Mouse (Mus musculus) lung, adult 2 months (tissue): Measurements from ENCODE around the gene Krtcap3. TPM values are rescaled to one million over a fixed set of nuclear protein-coding genes. Genes with fewer than 3 reads are reported as not detected.

Experiments used
- DNase-seq: peaks from one replicate; pipeline ENCODE4 v3.0.0; 2022
- H3K4me1 ChIP-seq: fragments of 200-500 bp; 2 replicates; pipeline ENCODE4 v1.6.1; 2011; ENCODE audit warnings: low read length; ENCODE audit not compliant: control insufficient read depth, insufficient read depth
- H3K4me3 ChIP-seq: fragments of 200-500 bp; replicated peaks from 2 replicates; pipeline ENCODE3; 2011; ENCODE audit warnings: low read depth, mild to moderate bottlenecking, control low read depth, low read length; ENCODE audit errors: extremely low read depth
- CTCF ChIP-seq: fragments of 200-500 bp; IDR thresholded peaks from 2 replicates; pipeline ENCODE4 v1.5.1; 2011; ENCODE audit warnings: mild to moderate bottlenecking, low read length, control low read depth; ENCODE audit not compliant: insufficient read depth
- POLR2A ChIP-seq: fragments of 200-500 bp; IDR thresholded peaks from 2 replicates; pipeline ENCODE4 v1.6.1; 2011; ENCODE audit warnings: low read depth, mild to moderate bottlenecking, control low read depth, low read length, borderline replicate concordance; ENCODE audit errors: extremely low read depth
- WGBS: fragments of 180-500 bp; shearing (Covaris S2); methylation state at CpG from one replicate; pipeline ENCODE4 v1.1.7; 2018; 5-methylcytosine and 5-hydroxymethylcytosine counted together
- polyA plus RNA-seq: library from polyadenylated mRNA; depleted of rRNA; stranded (reverse); fragments of >200 nt; gene quantifications from 2 replicates; pipeline ENCODE4 v1.2.3, GENCODE M21; 2012

The Krtcap3 gene
- polyA plus RNA-seq, 1 experiment: 71.3 TPM

DNA sequence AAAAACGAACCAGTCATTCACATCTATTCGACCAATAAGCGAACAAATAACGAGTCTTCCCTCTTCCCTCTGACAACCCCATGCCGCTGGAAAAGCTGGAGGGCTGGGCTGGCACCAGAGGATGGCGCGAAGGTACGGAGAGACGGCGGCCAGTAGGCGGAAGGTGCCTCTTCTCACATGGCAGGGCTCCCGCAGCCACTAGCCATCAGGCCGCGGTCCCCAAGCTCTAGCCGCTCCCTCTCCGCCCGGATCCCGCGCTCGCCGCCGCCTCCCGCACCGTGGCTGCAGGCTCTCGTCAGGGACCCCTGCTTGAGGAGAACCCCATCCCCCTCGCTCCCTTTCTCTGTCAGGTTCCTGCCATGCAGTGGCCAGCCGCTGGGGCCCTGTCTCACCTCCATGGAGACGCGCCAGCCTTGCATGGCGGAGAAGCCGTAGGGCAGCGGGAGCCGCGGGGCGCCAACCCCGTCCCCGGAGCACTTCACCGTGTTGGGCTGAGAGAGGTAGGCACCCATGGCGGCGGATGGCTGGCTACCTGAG lies 31.5 kb upstream of the Krtcap3 start:
- WGBS: under 1% methylated on average over 40 of the region's 40 CpGs
- no peak for DNase-seq
- Histone ChIP-seq H3K4me3 (peak overlapping the region; percentile 80), H3K4me1 (peaks cover 6% of the 10 kb centered on the region; the same call in 1 of the 2 replicates)
- TF ChIP-seq POLR2A: no peak
- TF ChIP-seq CTCF: no peak

DNA sequence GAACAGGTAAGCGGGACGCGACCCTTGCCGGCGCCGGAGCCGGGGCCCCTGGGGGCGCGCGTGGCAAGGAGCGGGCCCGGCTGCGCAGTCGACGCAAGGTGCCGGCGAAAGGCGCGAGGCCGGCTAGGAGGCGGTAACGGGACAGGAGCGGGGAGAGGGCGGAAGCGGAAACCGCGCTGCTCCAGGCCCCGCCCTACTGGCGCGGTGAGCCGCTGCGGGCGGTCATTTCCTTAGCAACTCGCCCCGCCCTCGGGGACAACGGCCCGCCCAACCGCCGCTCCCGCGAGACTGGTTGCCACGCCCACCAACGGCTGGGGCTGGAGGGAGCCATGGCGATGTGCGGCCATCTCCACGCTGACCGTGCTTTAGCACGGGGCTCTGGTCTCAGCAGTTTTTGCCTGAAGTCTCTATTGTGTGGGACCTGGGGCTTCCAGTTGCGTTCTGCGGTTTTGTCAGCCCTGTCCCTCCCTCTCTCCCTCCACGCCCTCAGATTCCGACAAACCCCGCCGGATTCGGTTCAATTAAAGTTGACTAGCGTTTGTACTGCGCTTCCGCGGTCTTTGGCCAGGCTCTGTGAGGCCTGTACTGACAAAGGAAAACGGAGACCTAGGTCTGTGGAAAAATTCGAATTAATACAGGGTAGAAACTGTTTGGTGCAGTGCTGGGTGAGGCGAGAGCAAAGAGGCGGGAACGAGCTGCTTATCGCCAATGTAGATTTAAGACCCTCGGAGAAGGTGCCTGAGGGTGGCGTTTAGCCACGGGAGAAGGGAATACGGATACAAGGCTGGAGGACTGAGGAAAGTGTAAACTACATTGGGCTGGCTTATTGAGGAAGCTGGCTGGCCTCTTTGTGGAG lies 30.8 kb upstream of the Krtcap3 start, which contains the start of gene Ppm1g:
Gene Ppm1g, minus strand, starts transcription at position 240 of the 856 bp plus-strand sequence.
- peak; percentile 100 for DNase-seq
- Histone ChIP-seq H3K4me3 (peak within 1 kb of the TSS; percentile 90), H3K4me1 (peaks cover 6% of the 10 kb centered on the region; the same call in 1 of the 2 replicates)
- TF ChIP-seq CTCF: no peak
- peak; percentile 96 for TF ChIP-seq POLR2A
- WGBS: under 1% methylated on average over 70 of the region's 70 CpGs

DNA sequence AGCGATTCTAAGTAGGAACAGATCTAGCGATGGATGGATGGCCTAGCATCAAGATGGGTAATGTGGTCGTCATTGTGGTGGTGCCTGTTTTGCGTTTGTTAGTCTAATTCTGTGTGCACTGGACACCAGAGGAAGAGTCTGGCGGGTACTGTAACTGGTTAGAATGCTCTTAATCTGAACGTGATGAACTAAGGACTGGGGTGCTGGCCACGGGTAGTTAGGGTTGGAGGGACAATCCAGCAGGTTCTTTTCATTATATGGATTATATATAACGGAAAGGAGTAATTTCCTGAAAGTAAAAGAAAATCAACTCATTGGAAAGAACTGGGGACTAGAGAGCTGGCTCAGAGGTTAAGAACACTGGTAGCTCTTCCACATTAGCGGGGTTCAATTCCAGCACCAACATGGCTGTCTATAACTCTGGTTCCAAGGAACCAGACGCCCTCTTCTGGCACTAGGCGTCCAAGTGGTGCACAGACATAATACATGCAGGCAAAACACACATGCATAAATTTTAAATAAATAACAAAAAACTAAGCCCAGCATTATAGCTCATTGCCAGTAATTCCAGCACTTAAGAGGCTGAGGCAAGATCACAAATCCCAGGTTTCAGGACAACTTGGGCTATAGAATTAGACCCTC lies 30.1 kb upstream of the Krtcap3 start:
- 0 out of 2 replicates have a peak, but pooled peaks have one; percentile 4 for TF ChIP-seq CTCF
- TF ChIP-seq POLR2A: no peak
- Histone ChIP-seq H3K4me3 (peak overlapping the region; percentile 90), H3K4me1 (peaks cover 6% of the 10 kb centered on the region; the same call in 1 of the 2 replicates)
- no peak for DNase-seq
- 16% methylated on average over 11 of the region's 11 CpGs for WGBS

DNA sequence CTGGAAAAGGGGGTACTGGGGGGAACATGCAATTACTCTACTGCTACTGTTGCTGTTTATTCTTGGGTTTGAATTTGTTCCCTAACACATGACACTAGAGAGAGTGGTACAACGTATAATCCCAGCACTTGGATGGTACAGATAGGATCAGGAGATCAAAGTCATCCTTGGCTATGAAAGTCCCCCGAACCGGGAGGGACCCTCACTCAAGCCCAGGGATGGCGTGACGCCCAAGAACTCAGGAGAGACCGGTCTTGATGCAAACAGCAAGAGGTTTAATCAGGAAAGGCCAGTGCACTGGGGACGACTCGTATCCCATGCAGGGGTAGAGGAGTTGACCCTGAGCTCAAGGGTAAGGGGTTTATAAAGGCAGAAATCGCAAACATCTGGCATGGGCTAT lies 28.8 kb upstream of the Krtcap3 start:
- 0 out of 2 replicates have a peak, but pooled peaks cover 4% of the 10 kb centered on the region for H3K4me1 ChIP-seq
- no peak for DNase-seq
- WGBS: 95% methylated on average over 9 of the region's 9 CpGs
- H3K4me3 ChIP-seq: no peak overlapping the region
- TF ChIP-seq POLR2A: no peak
- no peak for TF ChIP-seq CTCF

DNA sequence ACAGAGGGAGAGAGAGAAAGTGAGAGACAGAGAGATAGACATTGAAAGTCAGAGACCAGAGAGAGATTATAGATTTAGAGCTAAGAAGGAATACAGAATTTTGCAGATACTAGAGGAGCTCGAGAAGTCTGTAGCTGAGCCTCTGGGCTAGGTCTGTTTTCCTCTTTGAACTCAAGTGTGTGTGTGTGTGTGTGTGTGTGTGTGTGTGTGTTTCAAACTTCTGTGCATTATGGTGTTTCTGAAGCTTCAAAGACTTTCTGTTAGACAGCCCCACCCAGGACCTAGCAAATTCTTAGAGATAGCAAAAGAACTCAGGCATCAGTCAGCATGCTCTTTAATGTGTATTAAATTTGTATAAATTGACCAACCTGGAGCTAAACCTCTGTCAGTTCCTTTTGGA lies 24.9 kb upstream of the Krtcap3 start:
- no peak overlapping the region for H3K4me3 ChIP-seq
- TF ChIP-seq CTCF: no peak
- TF ChIP-seq POLR2A: no peak
- no peaks in the 10 kb centered on the region for H3K4me1 ChIP-seq
- 70% methylated on average over 1 of the region's 1 CpGs for WGBS
- DNase-seq: no peak

GRCm38 (mm10) chr5:31240637-31241521 lies 10.6 kb upstream of the Krtcap3 start, which contains the start of the genes Nrbp1 and Gm9970:
TSS of gene Nrbp1 (plus strand) at chr5:31240864.
TSS of gene Gm9970 (minus strand) at chr5:31241232.
- TF ChIP-seq POLR2A (peak; percentile 90), CTCF (no peak)
- under 1% methylated on average over 89 of the region's 103 CpGs for WGBS
- DNase-seq: peak; percentile 92
- Histone ChIP-seq H3K4me1 (peaks cover 4% of the 10 kb centered on the region), H3K4me3 (peak within 1 kb of the TSS; percentile 89)

DNA sequence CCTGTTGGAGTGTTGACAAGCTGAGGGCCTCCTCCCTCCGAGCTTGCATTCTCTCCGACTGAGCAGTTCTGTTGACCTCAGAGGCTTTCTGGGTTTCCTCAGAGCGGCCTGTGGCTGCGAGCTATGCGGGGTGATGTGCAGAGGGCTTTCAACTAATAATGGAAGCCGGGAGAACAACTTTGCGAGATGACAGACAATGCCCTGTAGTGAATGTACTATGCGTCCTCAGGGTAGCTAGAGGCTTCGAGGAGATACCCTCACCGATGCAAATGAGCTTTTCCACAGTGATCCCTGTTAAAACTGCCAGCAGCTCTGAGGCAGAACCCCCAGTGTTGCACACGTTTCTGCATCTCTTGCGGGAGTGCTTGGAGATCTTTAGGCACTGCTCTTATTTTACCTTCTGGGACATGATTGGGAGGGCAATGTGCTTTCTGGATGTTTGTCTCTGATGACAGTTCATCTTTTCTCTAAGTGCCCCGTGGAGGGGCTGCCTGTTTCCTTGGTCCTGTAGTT lies 9.9 kb upstream of the Krtcap3 start:
- no peak for TF ChIP-seq POLR2A
- WGBS: 1% methylated on average over 13 of the region's 13 CpGs
- no peak for DNase-seq
- Histone ChIP-seq H3K4me3 (peak overlapping the region; percentile 89), H3K4me1 (peaks cover 4% of the 10 kb centered on the region)

DNA sequence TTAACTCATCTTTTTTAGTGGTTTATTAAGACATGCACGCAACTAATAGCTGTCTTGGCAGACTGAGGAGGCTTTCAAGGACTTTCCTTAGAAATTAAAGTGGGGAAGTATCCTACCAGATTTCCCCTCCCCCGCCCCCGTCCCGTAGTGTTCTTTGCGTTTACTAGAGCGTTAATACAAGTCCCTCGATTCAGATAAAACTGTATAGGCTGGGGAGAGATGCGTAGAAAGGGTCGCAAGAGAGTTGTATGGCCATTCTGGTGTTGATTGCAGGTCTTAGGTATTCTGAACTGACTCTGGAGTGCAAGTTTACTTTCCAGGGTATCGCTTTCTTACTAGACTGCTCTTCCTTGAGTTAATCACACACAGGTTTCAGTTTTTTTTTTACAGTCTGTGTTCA lies 9.3 kb upstream of the Krtcap3 start:
- peaks cover 4% of the 10 kb centered on the region for H3K4me1 ChIP-seq
- no peak for DNase-seq
- H3K4me3 ChIP-seq: peak overlapping the region; percentile 15
- 15% methylated on average over 10 of the region's 10 CpGs for WGBS
- TF ChIP-seq POLR2A: no peak
- TF ChIP-seq CTCF: no peak

DNA sequence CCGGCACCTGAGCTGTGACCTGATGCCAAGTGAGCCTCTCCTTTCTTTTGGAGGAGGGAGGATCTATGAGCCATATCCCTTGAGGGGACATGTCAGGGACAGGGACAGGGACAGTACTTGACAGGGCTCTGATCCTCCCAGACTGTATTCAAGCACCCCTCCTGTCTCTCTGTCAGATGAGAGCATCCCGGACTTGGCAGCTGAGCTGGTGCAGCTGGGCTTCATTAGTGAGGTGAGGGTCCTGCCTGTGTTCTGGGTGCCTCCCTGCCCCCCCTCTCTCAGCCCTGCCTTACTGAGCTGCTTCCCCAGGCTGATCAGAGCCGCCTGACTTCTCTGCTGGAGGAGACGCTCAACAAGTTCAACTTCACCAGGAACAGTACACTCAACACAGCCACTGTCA lies 775 bp upstream of the Krtcap3 start:
- 56% methylated on average over 4 of the region's 4 CpGs for WGBS
- H3K4me1 ChIP-seq: peaks cover 8% of the 10 kb centered on the region
- no peak overlapping the region for H3K4me3 ChIP-seq
- DNase-seq: no peak
- no peak for TF ChIP-seq POLR2A
- TF ChIP-seq CTCF: no peak
